Mouse (Mus musculus) kidney, postnatal 36 days (tissue): ENCODE data around the gene Fkbp5.
"Not testable (repeated sequence)": the region's sequence is repeated elsewhere in the genome, so short reads cannot be mapped to it uniquely, and the experiment has no call there.

Experiments used
- DNase-seq, 2 experiments: peaks; one replicate each; pipeline ENCODE4 v3.0.0; 2021 to 2022; ENCODE audit warnings: mixed read lengths in 2 of 2

Gene Fkbp5

DNA sequence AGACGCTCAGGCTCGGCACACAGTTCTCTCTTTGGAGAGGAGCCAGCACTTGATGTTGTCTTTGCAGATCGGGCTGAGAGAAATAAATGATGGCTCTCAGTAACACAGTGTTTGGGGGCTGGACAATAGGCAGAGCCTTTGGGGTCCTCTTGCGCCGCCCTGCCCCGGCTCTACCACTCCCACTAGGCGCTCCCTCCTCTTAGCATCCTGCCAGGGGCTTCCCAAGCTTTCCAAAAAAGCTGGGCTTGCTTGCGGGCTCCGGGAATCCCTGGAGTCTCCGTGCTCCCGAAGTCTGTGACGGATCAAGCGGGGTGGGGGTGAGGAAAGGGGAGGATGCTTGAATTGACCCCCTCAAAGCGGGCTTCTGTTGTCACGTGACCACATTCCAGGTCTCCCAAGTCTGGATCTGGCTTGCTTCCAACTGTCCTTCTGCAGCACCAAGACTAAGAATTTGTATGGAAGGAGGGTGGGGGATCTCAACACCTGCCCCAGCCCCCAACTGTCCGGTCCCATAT lies at the start of gene Fkbp5:
TSS of gene Fkbp5 (minus strand) at position 87 of the 515 bp plus-strand sequence.
- peak; percentile 74 to 95 for DNase-seq

DNA sequence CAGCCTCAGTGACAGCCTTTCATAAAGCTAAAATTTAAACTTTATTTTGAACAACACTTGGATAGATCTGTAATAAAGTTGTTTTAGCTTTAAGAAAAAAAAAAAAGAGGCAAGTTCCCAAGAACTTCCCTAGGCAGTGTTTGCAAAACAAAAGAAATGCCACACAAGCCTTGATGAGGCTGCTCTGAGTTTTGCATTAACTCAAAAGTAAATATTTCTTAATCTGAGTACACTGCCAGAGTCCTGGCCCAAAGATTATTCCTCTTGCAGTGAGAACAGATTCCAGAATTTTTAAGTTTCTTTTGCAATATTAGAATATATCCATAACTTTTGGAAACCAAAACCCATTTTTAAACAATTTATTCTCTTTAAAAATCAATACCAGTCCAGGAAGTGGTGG lies 47.9 kb upstream of the Fkbp5 start:
- no peak for DNase-seq

DNA sequence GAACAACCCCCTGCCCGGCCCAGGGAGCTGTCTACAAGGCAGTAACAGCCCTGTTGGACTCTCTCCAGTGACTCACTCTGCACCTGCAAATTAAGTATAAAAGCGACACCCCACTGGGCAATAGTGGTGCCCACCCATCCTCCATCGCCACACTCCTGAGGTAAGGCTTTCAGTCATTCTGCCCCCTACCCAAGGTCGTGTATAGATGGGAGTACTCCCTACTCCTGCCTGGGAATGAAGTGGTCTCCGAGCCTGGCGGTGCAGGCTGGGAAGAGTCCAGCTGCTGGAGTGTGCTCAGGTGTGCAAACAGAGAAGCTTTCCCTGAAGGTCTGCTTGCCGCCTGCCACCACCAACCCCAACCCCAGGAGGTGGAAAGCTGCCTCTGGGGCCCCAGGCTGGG lies 44.3 kb upstream of the Fkbp5 start:
- no peak for DNase-seq

DNA sequence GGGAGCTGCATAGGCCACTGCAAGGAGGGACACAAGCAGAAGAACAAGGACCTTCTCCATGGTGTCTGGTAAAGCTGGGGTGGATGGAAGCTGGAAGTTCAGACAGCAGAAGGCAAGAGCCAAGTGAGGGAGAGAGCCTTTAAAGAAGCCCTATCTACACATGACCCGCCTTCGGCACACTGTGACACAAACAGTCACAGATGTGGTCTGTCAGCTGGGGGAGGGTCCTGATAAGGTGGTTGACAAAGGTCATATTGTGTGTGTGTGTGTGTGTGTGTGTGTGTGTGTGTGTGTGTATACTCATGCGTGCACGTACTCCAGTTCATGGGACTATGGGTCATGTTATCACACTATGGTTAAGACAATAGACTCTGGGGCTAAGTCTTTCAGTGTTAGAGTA lies 43.3 kb upstream of the Fkbp5 start, which contains the start of gene Clps:
TSS of gene Clps (minus strand) at position 169 of the 400 bp plus-strand sequence.
- no peak for DNase-seq

DNA sequence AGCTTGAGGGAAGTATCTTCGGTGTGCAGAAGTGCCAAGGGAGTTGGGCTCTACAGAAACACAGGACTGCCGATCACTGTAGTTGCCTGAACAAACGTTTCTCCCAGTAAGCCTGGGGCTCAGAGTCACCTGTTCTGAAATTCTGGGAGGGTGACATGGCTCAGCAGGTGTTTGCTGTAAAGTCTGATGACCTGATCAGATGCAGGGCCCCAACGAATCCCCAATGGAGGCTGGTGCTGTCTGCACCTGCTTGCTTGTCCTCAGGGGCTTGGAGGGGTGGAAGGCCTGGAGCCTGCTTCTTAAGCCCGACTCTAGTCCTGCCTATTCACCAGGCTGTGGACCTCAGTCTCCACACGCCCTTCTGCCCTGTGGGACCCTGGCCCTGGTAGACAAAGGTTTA lies 40.4 kb upstream of the Fkbp5 start:
- no peak for DNase-seq

DNA sequence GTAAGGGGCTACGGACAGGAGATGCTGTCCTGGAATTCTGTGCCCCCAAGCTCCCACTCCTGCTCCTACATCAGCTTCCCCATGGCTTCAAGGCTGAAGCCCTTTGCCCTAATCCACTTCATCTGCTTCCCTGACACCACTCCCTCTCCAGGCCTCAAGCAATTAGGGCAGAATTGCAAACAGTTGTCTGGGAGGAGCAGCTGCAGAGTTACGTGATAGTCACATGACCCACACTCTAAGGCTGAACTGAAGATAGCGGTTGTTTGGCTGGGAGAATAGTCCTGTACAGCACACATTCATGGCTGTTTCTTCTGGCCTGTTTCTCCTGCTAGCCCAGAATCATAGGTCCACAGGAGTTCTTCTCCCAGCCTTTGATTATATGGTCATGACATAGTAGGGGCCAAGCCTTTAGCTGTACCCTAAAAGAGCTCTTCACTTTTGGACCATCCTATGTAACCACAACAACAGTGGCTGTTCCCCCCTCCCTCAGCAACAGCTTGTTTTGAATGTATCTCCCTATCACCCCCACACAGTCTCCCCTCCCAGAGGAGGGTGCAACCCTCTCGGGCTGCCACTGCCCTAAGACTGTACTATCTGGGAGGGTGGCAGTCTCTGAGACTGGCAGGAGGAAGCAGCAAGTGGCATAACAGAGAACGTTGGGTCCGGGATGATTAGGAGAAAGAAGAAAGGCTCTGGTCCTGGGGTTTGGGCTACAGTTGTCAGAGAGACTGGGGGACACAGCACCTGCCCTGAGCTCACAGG lies 39.5 kb upstream of the Fkbp5 start:
- no peak for DNase-seq

DNA sequence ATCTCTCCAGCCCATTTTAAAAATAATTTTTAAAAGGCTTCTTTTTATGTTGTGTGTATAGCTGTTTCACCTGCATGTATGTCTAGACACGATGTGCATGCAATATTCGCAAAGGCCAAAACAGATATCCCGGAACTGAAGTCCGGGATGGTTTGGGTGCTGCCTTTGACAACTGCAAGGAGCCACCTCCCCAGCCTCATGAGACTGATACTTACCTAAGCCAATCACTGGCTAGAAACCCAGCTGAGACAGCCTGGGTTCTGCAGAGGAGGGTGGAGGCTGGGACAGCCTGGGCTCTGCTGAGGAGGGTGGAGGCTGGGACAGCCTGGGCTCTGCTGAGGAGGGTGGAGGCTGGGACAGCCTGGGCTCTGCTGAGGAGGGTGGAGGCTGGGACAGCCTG lies 36.7 kb upstream of the Fkbp5 start:
- not testable (repeated sequence) for DNase-seq

DNA sequence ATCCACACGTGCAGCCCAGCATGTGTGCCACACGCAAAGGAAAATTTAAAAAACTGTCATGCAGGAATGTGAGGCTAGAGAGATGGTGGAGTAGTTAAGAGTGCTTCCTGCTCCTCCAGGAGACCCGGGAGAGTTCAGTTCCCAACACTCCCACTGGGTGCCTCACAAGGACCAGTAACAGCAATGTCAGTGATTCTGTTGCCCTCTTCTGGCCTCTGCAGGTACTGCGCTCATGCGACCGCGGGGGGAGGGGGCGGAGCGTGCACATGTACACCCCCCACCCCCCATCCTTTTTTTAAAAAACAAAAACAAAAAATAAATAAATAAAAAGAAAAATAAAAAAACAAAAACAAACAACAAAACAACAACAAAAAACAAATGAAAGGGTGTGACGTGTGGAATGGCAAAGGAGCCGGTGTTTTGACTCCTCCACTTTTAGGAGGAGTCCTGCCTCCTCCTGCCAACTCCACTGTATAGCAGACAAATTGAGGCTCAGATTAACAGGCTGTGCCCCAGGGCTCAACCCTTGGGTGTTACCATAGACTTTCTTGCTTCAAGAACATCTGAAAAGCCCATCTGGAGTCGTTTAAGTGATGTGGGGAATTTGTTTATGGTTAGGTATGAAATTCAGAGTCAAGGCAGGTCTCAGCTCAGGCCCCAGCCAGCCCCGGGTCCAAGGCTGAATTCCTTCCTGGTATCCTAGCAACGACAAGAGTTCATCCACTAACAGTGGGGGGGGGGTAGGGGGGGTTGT lies 35.9 kb upstream of the Fkbp5 start:
- peak; percentile 55 to 81 for DNase-seq

DNA sequence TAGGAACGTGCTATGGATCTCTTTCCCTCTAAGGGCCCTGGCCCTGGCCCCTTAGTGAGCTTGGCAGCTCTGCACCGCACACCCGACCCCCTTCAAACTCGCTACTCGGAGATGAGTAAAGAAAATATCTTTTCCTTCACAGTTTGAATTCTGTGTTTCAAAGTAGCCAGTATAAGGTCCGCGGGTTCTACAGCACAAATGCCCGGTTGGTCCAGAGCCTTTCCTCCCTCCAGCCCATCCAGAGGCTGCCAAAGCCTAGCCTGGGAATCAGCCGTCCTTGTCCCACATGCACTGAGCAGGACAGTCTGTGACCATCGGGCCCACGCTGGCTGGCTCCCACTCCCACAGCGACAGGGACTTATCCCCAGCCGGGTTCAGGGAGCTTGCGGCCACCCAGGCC lies 31.8 kb upstream of the Fkbp5 start, which contains the start of gene Clpsl2:
TSS of gene Clpsl2 (plus strand) at position 301 of the 400 bp plus-strand sequence.
- DNase-seq: no peak

DNA sequence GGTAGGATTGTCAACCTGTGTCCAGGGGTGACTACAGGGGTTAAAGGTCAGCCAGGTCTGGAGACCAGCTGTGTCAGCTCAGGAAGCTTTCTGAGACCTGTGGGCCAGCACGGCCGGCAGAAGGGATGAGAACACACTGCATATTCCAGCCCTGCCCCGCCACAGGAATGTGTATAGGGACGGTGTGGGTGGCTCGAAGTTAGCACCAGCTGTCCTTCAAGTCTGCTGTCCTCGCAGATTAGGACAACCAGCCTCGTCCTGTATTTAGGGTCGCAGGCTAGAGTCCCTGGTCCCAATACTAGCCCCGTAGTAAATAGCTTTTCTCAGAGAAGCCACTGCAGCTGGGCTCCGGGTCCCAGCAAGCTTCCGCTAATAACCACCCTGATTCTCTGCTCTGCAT lies 31.2 kb upstream of the Fkbp5 start:
- no peak for DNase-seq

DNA sequence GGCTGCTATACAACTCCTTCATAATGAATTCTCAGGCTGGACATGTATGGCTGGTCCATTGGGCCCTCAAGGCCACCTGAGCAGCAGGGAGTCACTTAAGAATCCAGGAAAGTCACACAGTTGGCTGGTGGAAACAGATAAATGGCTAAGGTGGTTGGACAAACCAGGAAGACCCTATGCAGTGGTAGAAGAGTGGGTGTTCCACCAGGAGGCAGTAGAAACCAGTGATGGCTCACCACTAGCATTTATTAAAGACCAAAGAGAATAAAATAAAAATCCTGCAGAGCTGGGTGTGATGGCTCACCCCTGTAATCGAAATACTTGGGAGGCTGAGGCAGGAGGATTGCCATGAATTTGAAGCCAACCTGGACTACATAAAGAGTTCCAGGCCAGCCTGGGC lies 29.6 kb upstream of the Fkbp5 start:
- peak in 1 of 2 experiments; percentile 65 for DNase-seq

DNA sequence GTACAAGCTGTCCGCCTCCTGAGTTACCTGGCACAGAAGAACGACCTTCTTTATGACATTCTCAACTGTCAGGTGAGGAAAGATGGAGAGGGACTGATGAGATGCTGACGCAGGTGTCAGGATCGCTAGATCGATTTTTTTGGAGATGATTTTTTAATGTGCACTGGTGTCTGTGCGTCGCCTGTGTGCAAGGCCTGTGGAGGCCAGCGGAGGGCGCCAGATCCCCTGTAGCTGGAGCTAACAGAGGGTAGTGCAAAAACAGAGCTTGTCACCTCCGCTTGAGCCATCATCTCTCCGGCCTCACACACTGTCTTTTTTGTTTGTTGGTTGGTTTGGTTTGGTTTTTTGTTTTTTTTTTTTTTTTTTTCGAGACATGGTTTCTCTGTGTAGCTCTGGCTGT lies 20.6 kb upstream of the Fkbp5 start:
- DNase-seq: no peak

DNA sequence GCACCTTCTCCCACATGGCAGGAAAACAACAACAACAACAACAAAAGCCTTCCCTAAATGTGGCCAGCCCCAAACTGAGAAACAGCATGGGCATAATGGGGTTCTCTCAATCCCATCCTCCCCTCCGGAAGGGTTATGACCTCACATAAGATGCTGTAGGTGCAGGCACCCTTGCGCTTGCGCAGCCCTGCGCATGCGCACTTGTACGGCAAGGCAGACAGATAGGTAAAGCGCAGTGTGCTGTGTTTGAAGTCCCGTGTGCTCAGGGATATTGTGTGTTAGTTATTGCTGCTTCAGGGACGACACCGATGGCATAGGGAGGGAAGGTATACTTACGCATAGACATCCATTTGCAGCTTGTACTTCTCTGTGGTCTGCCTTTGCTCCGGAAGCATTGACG lies 16.0 kb upstream of the Fkbp5 start:
- no peak for DNase-seq

DNA sequence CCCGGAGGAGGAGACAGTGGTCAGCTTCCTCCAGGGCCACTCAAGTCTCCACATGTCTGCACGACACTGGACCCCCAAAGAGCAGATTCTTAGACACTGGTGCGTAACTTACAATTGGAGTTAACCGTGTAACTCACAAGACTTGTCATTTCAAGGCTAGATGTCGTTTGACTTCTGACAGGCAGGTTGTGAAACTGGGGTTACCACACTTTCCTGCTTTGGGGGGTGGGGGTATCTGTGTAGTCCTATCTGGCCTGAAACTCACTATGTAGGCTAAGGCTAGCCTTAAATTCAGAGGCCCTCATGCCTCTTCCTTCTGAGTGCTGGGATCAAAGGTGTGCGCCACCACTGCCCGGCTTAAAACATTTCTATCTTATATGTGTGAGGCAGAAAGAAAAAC lies 15.2 kb upstream of the Fkbp5 start:
- no peak for DNase-seq

DNA sequence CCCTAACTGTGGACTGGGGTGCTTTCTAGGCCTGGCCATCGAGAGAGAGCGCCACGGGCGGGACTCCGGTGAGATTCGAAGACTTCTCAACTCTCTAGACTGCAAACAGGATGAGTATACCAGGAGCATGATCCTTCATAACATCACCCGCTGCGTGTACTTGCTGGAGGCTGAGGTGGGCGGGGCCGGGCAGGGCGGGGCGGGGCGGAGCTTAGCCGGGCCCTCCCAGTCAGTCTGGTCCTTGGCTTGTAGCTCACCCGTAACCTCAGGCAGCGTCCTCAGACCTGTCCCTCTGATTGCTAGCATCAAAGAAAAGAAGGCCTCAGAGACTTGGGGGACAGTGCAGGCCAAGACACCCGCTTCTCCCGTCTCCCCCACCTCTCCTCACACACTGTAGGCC lies 14.6 kb upstream of the Fkbp5 start:
- DNase-seq: peak in 1 of 2 experiments; percentile 49

DNA sequence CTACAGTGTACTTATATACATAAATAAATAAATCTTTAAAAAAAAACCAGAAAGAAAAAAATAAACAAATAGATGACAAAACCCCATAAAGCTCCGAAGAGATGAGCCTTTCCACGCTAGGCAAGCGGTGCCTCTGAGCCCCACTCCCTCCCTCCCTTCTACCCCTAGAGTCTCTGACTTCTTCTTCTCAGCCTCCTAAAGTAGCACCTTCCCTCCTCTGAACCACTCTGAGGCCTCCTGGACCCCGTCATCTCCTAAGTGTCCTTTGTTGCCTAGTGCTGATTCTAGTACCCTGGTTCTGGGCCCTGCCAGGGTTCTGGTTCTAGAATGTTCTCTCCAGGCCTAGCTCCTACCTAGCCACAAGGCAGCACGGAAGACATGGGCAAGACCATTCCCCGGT lies 13.2 kb upstream of the Fkbp5 start, which contains the start of gene Armc12:
TSS of gene Armc12 (plus strand) at position 301 of the 400 bp plus-strand sequence.
- DNase-seq: no peak

DNA sequence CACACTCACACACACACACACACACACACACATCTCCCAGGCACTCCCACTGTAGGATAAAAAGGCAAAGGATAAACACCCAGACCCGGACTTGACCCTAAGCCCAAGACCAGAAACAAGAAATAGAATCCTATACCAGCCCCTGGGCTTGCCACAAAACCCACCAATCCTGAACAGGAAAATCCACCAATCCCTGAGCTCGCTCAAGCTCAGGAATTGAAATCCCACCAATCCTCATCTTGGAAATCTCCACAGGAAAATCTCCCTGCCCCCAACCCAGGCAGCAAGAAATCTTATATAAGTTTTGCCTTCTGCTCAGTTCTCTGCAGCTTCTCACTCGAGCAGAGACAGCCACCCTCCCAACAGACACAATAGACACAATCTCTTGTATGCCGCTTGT lies 11.8 kb upstream of the Fkbp5 start:
- DNase-seq: no peak

DNA sequence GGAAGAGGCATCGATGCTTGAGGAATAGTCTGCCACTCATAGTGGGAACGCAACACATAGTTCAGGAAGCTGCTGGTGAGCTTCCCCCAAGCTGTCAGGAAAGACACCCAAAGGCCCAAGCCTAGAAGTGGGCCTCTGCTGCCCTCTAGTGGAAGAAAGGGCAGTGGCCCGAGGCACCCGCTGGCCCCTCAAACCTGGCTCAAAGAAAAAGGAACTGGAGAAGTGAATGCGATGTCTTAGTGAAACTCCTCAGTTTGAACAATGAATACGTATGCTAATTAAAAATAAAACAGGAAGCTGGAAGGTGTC lies 10.7 kb upstream of the Fkbp5 start:
- DNase-seq: peak; percentile 86 to 92

DNA sequence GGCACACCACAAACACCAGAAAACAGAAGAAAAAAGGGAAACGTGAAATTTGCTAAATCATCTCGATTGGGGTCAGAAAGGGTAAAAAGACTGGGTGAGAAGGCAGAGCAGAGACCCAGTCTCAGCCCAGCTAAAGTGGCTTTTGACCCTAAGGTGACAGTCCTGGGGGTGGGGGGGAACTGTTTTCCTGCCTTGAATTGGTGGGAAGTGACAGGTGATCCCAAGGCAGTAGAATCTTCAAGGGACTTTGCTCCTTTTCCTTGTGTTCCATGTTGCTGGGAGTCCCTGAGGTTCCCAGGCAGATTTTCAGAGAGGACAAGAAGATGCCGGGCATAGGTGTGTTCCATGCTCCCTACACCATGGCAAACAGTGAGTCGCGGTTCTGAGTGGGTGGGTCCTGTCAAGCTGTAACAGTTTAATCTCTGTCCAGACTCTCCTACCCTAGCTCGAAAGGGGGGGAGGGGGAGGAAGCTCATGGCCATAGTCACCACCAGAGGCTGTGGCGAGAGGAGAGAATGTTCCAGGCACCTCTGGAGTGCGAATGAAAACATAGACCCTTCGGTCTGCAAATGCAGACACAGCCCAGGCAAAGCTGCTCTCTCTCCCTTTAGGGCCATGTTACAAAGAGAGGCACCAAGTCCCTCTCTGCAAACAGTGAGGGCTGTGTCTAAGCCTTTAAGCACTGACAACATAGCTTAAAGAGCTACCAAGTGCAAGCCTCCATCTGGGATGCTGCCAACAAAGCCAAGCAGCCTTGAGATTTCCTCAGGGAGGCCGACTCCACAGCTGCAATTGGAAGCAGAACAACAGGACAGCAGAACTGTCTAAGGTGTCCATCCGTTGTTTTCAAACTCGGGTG lies 10.1 kb upstream of the Fkbp5 start:
- DNase-seq: peak in 1 of 2 experiments; percentile 53

DNA sequence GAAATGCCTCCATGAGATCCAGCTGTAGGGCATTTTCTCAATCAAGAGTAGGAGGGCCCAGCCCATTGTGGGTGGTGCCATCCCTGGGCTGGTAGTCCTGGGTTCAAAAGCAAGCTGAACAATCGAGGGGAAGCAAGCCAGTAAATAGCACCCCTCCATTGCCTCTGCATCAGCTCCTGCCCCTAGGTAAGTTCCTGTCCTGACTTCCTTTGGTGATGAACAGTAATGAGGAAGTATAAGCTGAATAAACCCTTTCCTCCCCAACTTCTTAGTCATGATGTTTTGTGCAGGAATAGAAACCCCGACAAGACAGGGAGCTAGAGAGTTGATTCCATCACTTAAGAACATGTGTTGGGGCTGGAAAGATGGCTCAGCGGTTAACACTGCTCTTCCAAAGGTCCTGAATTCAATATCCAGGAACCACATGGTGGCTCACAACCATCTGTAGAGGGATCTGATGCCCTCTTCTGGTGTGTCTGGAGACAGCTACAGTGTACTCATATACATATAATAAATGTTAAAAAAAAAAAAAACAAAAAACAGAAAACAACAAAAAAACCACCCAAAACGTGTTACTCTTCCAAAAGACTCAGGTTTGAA lies 7.6 kb upstream of the Fkbp5 start:
- DNase-seq: no peak

DNA sequence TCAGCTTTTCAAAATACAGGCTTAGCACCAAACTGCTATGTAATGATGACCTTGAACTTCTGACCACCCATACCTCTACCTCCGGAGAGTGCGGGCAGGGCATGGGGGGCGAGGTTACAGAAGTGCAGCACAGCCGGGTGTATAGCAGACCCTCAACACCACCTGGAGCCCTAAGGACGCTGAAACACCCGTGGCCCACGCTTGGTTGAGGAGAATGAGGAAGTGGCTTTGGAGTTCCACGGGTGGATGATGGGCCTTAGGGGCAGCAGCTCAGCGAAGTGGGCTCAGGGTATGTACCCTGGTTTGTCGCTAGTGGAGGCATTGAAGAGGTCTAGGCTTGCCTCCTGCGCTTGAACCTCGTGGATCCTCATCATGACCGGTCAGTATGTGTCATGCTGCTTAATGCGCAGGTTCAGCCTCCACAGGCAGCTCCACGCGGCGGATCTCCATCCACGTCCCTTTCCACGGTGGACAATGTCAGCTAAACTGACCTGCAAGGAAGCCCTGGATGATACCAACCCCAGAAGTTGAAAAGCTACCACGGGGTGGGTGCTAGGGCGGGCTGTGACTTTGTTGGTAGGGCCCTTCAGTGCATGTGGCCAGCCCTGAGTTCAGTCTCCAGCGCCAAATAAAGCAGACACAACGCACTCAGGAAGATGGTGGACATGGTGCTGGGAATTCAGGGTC lies 6.8 kb upstream of the Fkbp5 start:
- no peak for DNase-seq
